Comparison of ENCODE assay signal across 10 mouse cellular contexts in genomic region chr1:172203566-172203965, GRCm38 (mm10). TPM values are rescaled to one million over a fixed set of nuclear protein-coding genes. Genes with fewer than 3 reads are reported as not detected.
DNase-seq lines count a peak whose midpoint lies in the region; ATAC-seq and TF ChIP-seq lines count a peak whose summit lies in the region.
"Had no signal": no experiment of that assay in that cellular context is flagged by ENCODE, and none has a peak within 500 bp of the region (broad histone marks: within the 10 kb centered on the region; RNA-seq: fewer than 3 reads in every experiment).

No protein-coding gene starts in this region.

- no peak for DNase-seq in intestine, embryonic 14.5 days (ENCODE audit: low spot score)
- DNase-seq in midbrain, embryonic 11.5 days (ENCODE audit: low spot score, missing footprints) = peak; percentile 92
- no peak for DNase-seq in frontal cortex, postnatal 14 days (ENCODE audit: low spot score in 2 of 2)
- DNase-seq in right cerebral cortex, postnatal 25 days = no peak

- H3K4me2 ChIP-seq in intestine, embryonic 14.5 days (ENCODE audit: low read length) = no peak overlapping the region
- H3K4me2 ChIP-seq in intestine, postnatal 0 days (replicated peaks; ENCODE audit: low read depth) = no peak overlapping the region; the same call in 1 of the 2 replicates
- H3K4me2 ChIP-seq in embryonic facial prominence, embryonic 13.5 days = peak overlapping the region; percentile 33; the same call in 1 of the 2 replicates
- peak overlapping the region; percentile 70 for H3K4me2 ChIP-seq in hindbrain, embryonic 13.5 days
- peak overlapping the region; percentile 95 for H3K4me2 ChIP-seq in midbrain, embryonic 11.5 days

- H3K36me3 ChIP-seq in intestine, embryonic 14.5 days (ENCODE audit: control insufficient read depth, insufficient read depth, low read length) = peaks cover 33% of the 10 kb centered on the region
- peaks cover 15% of the 10 kb centered on the region for H3K36me3 ChIP-seq in intestine, postnatal 0 days (ENCODE audit: control insufficient read depth, insufficient read depth)
- peaks cover 22% of the 10 kb centered on the region for H3K36me3 ChIP-seq in embryonic facial prominence, embryonic 13.5 days
- peaks cover 18% of the 10 kb centered on the region for H3K36me3 ChIP-seq in hindbrain, embryonic 13.5 days
- peaks cover 10% of the 10 kb centered on the region for H3K36me3 ChIP-seq in midbrain, embryonic 11.5 days (ENCODE audit: control insufficient read depth, insufficient read depth, low read length)

- ATAC-seq in intestine, embryonic 14.5 days (replicated peaks; ENCODE audit: low FRiP score, low TSS enrichment, low read depth) = no peak
- ATAC-seq in intestine, postnatal 0 days = no peak
- ATAC-seq in embryonic facial prominence, embryonic 13.5 days (ENCODE audit: insufficient number of reproducible peaks, insufficient read depth, low FRiP score, low TSS enrichment, low read depth) = no peak
- no peak for ATAC-seq in hindbrain, embryonic 13.5 days (ENCODE audit: low FRiP score)
- ATAC-seq in midbrain, embryonic 11.5 days (ENCODE audit: low FRiP score) = peak; percentile 0; the same call in 1 of the 2 replicates
- no peak for ATAC-seq in erythroblast, adult 5-6 weeks (replicated peaks; ENCODE audit: low FRiP score, poor library complexity, severe bottlenecking)

- no peaks in the 10 kb centered on the region for H3K9me3 ChIP-seq in intestine, embryonic 14.5 days (ENCODE audit: control insufficient read depth, low read length)
- no peaks in the 10 kb centered on the region for H3K9me3 ChIP-seq in intestine, postnatal 0 days (ENCODE audit: control insufficient read depth)
- no peaks in the 10 kb centered on the region for H3K9me3 ChIP-seq in embryonic facial prominence, embryonic 13.5 days
- no peaks in the 10 kb centered on the region for H3K9me3 ChIP-seq in hindbrain, embryonic 13.5 days
- no peaks in the 10 kb centered on the region for H3K9me3 ChIP-seq in midbrain, embryonic 11.5 days (ENCODE audit: control insufficient read depth, low read length)

- peak overlapping the region; percentile 14 for H3K27ac ChIP-seq in intestine, embryonic 14.5 days (ENCODE audit: low read depth)
- no peak overlapping the region for H3K27ac ChIP-seq in intestine, postnatal 0 days (ENCODE audit: low read depth, low read length)
- H3K27ac ChIP-seq in embryonic facial prominence, embryonic 13.5 days = peak overlapping the region; percentile 80
- H3K27ac ChIP-seq in hindbrain, embryonic 13.5 days = peak overlapping the region; percentile 95
- H3K27ac ChIP-seq in midbrain, embryonic 11.5 days (ENCODE audit: low read depth, low read length) = peak overlapping the region; percentile 97

- no peak overlapping the region for H3K9ac ChIP-seq in intestine, embryonic 14.5 days (ENCODE audit: low read length)
- H3K9ac ChIP-seq in intestine, postnatal 0 days (ENCODE audit: low read depth, low read length) = no peak overlapping the region
- H3K9ac ChIP-seq in embryonic facial prominence, embryonic 13.5 days = peak overlapping the region; percentile 6; the same call in 1 of the 2 replicates
- peak overlapping the region; percentile 97 for H3K9ac ChIP-seq in hindbrain, embryonic 13.5 days
- H3K9ac ChIP-seq in midbrain, embryonic 11.5 days (ENCODE audit: low read length) = peak overlapping the region; percentile 93

- peaks cover 58% of the 10 kb centered on the region for H3K4me1 ChIP-seq in intestine, embryonic 14.5 days (replicated peaks; ENCODE audit: control insufficient read depth, insufficient read depth, low read length)
- no peaks in the 10 kb centered on the region for H3K4me1 ChIP-seq in intestine, postnatal 0 days (replicated peaks; ENCODE audit: control insufficient read depth, insufficient read depth, low read length)
- H3K4me1 ChIP-seq in embryonic facial prominence, embryonic 13.5 days = peaks cover 74% of the 10 kb centered on the region
- peaks cover 76% of the 10 kb centered on the region for H3K4me1 ChIP-seq in hindbrain, embryonic 13.5 days (replicated peaks)
- H3K4me1 ChIP-seq in midbrain, embryonic 11.5 days (ENCODE audit: control insufficient read depth, insufficient read depth, low read length) = peaks cover 68% of the 10 kb centered on the region

- no peak for TF ChIP-seq CTCF in intestine, postnatal 0 days (IDR thresholded peaks at IDR 0.05; ENCODE audit: low read depth)

- no peaks in the 10 kb centered on the region for H3K27me3 ChIP-seq in intestine, embryonic 14.5 days (replicated peaks; ENCODE audit: control insufficient read depth, insufficient read depth, low read length)
- no peaks in the 10 kb centered on the region for H3K27me3 ChIP-seq in intestine, postnatal 0 days (replicated peaks; ENCODE audit: control insufficient read depth, insufficient read depth, low read length)
- no peaks in the 10 kb centered on the region for H3K27me3 ChIP-seq in embryonic facial prominence, embryonic 13.5 days
- H3K27me3 ChIP-seq in hindbrain, embryonic 13.5 days = no peaks in the 10 kb centered on the region
- no peaks in the 10 kb centered on the region for H3K27me3 ChIP-seq in midbrain, embryonic 11.5 days (ENCODE audit: control insufficient read depth, insufficient read depth, low read length)

- 10% methylated on average over 4 of the region's 4 CpGs for WGBS in intestine, embryonic 14.5 days
- WGBS in intestine, postnatal 0 days = 34% methylated on average over 4 of the region's 4 CpGs
- 7% methylated on average over 4 of the region's 4 CpGs for WGBS in embryonic facial prominence, embryonic 13.5 days
- 6% methylated on average over 4 of the region's 4 CpGs for WGBS in hindbrain, embryonic 13.5 days
- 5% methylated on average over 4 of the region's 4 CpGs for WGBS in midbrain, embryonic 11.5 days

- H3K4me3 ChIP-seq in intestine, embryonic 14.5 days (ENCODE audit: low read depth, low read length) = no peak overlapping the region
- H3K4me3 ChIP-seq in intestine, postnatal 0 days (ENCODE audit: low read depth, low read length) = no peak overlapping the region
- H3K4me3 ChIP-seq in embryonic facial prominence, embryonic 13.5 days = no peak overlapping the region
- peak overlapping the region; percentile 82; the same call in 1 of the 2 replicates for H3K4me3 ChIP-seq in hindbrain, embryonic 13.5 days
- H3K4me3 ChIP-seq in midbrain, embryonic 11.5 days (ENCODE audit: low read depth, low read length) = peak overlapping the region; percentile 84
- H3K4me3 ChIP-seq: erythroblast, embryonic 14.5 days had no signal

RNA-seq across cellular contexts. Expression of gene Pea15a, which starts 3.0 kb away (rescaled TPM):
- 87.4 and 93.1 TPM in 2 replicates for polyA plus RNA-seq in intestine, embryonic 14.5 days (2014; fragmentation: Nextera tagmentation; extraction: Ambion mirVana)
- polyA plus RNA-seq in intestine, postnatal 0 days (2015; fragmentation: Nextera tagmentation; extraction: Ambion mirVana) = 44.5 and 44.9 TPM in 2 replicates
- polyA plus RNA-seq in embryonic facial prominence, embryonic 13.5 days (2015; fragmentation: Nextera tagmentation; extraction: Ambion mirVana) = 79.3 and 83.7 TPM in 2 replicates
- 400 and 410 TPM in 2 replicates for polyA plus RNA-seq in hindbrain, embryonic 13.5 days (2015; fragmentation: Nextera tagmentation; extraction: Ambion mirVana)
- polyA plus RNA-seq in midbrain, embryonic 11.5 days (2014; fragmentation: Nextera tagmentation; extraction: Ambion mirVana) = 332 and 337 TPM in 2 replicates
- total RNA-seq in erythroblast, adult 5-6 weeks (2015; ENCODE audit: low replicate concordance) = 2.5 and 3.1 TPM in 2 replicates
- 2.6 and 5.4 TPM in 2 replicates for total RNA-seq in erythroblast, adult 5-6 weeks (2017; ENCODE audit: low replicate concordance)

RNA-seq across cellular contexts. Expression of gene Casq1, which starts 16.1 kb away (rescaled TPM):
- polyA plus RNA-seq in intestine, embryonic 14.5 days (2014; fragmentation: Nextera tagmentation; extraction: Ambion mirVana) = 19.1 and 20.4 TPM in 2 replicates
- 21.5 and 22.8 TPM in 2 replicates for polyA plus RNA-seq in intestine, postnatal 0 days (2015; fragmentation: Nextera tagmentation; extraction: Ambion mirVana)
- 2.1 and 4.3 TPM in 2 replicates for polyA plus RNA-seq in embryonic facial prominence, embryonic 13.5 days (2015; fragmentation: Nextera tagmentation; extraction: Ambion mirVana)
- polyA plus RNA-seq in hindbrain, embryonic 13.5 days (2015; fragmentation: Nextera tagmentation; extraction: Ambion mirVana) = 2.3 and 2.4 TPM in 2 replicates
- 1.4 and 2.1 TPM in 2 replicates for polyA plus RNA-seq in midbrain, embryonic 11.5 days (2014; fragmentation: Nextera tagmentation; extraction: Ambion mirVana)
- total RNA-seq in erythroblast, adult 5-6 weeks (2015; ENCODE audit: low replicate concordance) = not detected in 2 replicates
- total RNA-seq in erythroblast, adult 5-6 weeks (2017; ENCODE audit: low replicate concordance) = not detected in 2 replicates
- polyA plus RNA-seq: erythroblast, embryonic 14.5 days had no signal

RNA-seq across cellular contexts. Expression of gene Atp1a4, which starts 54.6 kb away (rescaled TPM):
- not detected in 2 replicates for polyA plus RNA-seq in intestine, embryonic 14.5 days (2014; fragmentation: Nextera tagmentation; extraction: Ambion mirVana)
- polyA plus RNA-seq in intestine, postnatal 0 days (2015; fragmentation: Nextera tagmentation; extraction: Ambion mirVana) = not detected in 2 replicates
- polyA plus RNA-seq in embryonic facial prominence, embryonic 13.5 days (2015; fragmentation: Nextera tagmentation; extraction: Ambion mirVana) = not detected in 2 replicates
- polyA plus RNA-seq in hindbrain, embryonic 13.5 days (2015; fragmentation: Nextera tagmentation; extraction: Ambion mirVana) = 0.06 TPM in 1 of 2 replicates, not detected in the other
- not detected in 2 replicates for polyA plus RNA-seq in midbrain, embryonic 11.5 days (2014; fragmentation: Nextera tagmentation; extraction: Ambion mirVana)
- total RNA-seq in erythroblast, adult 5-6 weeks (2015; ENCODE audit: low replicate concordance) = not detected in 2 replicates
- total RNA-seq in erythroblast, adult 5-6 weeks (2017; ENCODE audit: low replicate concordance) = not detected in 2 replicates
- polyA plus RNA-seq: erythroblast, embryonic 14.5 days; small intestine, adult 2 months had no signal

RNA-seq across cellular contexts. Expression of gene Dcaf8, which starts 55.7 kb away (rescaled TPM):
- 102 and 114 TPM in 2 replicates for polyA plus RNA-seq in intestine, embryonic 14.5 days (2014; fragmentation: Nextera tagmentation; extraction: Ambion mirVana)
- polyA plus RNA-seq in intestine, postnatal 0 days (2015; fragmentation: Nextera tagmentation; extraction: Ambion mirVana) = 48.6 and 50.8 TPM in 2 replicates
- 150 and 153 TPM in 2 replicates for polyA plus RNA-seq in embryonic facial prominence, embryonic 13.5 days (2015; fragmentation: Nextera tagmentation; extraction: Ambion mirVana)
- polyA plus RNA-seq in hindbrain, embryonic 13.5 days (2015; fragmentation: Nextera tagmentation; extraction: Ambion mirVana) = 100 and 107 TPM in 2 replicates
- polyA plus RNA-seq in midbrain, embryonic 11.5 days (2014; fragmentation: Nextera tagmentation; extraction: Ambion mirVana) = 93.9 and 100.0 TPM in 2 replicates
- 226 and 232 TPM in 2 replicates for total RNA-seq in erythroblast, adult 5-6 weeks (2015; ENCODE audit: low replicate concordance)
- 600 and 738 TPM in 2 replicates for total RNA-seq in erythroblast, adult 5-6 weeks (2017; ENCODE audit: low replicate concordance)

RNA-seq across cellular contexts. Expression of gene Igsf8, which starts 57.9 kb away (rescaled TPM):
- 47.6 and 48.5 TPM in 2 replicates for polyA plus RNA-seq in intestine, embryonic 14.5 days (2014; fragmentation: Nextera tagmentation; extraction: Ambion mirVana)
- 17.7 and 17.8 TPM in 2 replicates for polyA plus RNA-seq in intestine, postnatal 0 days (2015; fragmentation: Nextera tagmentation; extraction: Ambion mirVana)
- 46.9 and 49.8 TPM in 2 replicates for polyA plus RNA-seq in embryonic facial prominence, embryonic 13.5 days (2015; fragmentation: Nextera tagmentation; extraction: Ambion mirVana)
- polyA plus RNA-seq in hindbrain, embryonic 13.5 days (2015; fragmentation: Nextera tagmentation; extraction: Ambion mirVana) = 104 and 112 TPM in 2 replicates
- polyA plus RNA-seq in midbrain, embryonic 11.5 days (2014; fragmentation: Nextera tagmentation; extraction: Ambion mirVana) = 47.2 and 55.1 TPM in 2 replicates
- total RNA-seq in erythroblast, adult 5-6 weeks (2015; ENCODE audit: low replicate concordance) = 1.3 and 6.7 TPM in 2 replicates
- total RNA-seq in erythroblast, adult 5-6 weeks (2017; ENCODE audit: low replicate concordance) = 2.0 and 3.1 TPM in 2 replicates

Comparison
In these comparisons a context has a peak if more than half of its experiments do, and no peak if none do; other contexts are left out.
1. H3K4me2 ChIP-seq: peak in embryonic facial prominence, embryonic 13.5 days (single experiment), hindbrain, embryonic 13.5 days (single experiment) and midbrain, embryonic 11.5 days (single experiment); none in intestine, embryonic 14.5 days (single experiment) and intestine, postnatal 0 days (single experiment).
2. H3K4me3 ChIP-seq: peak in hindbrain, embryonic 13.5 days (single experiment) and midbrain, embryonic 11.5 days (single experiment); none in intestine, embryonic 14.5 days (single experiment), intestine, postnatal 0 days (single experiment) and embryonic facial prominence, embryonic 13.5 days (single experiment).
3. H3K9ac ChIP-seq: peak in embryonic facial prominence, embryonic 13.5 days (single experiment), hindbrain, embryonic 13.5 days (single experiment) and midbrain, embryonic 11.5 days (single experiment); none in intestine, embryonic 14.5 days (single experiment) and intestine, postnatal 0 days (single experiment).